Mouse (Mus musculus): Measurements from ENCODE around the gene Ppp1r3c.

DNA sequence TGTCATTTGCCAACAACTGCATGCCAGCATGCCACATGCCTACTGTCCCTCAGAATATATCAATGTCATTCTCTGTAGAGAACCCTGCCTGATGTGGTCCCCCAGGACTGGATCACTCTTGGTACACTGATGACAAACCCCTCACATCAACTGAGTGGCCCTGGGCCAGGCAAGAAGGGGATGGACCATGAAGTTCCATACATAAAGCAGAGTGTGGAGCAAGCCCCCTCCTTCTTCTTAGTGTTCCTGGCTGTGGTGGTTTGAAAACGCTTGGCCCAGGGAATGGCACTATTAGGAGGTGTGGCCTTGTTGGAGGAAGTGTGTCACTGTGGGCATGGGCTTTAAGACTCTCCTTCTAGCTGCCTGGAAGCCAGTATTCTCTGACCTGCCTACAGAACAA is 37.3 kb downstream of the Ppp1r3c start:
- no peak for TF ChIP-seq CTCF (IDR thresholded peaks at IDR 0.05; ENCODE audit: borderline replicate concordance, insufficient read depth, low read depth, low read length)
- no peak for TF ChIP-seq POLR2A (IDR thresholded peaks at IDR 0.05; ENCODE audit: borderline replicate concordance, insufficient read depth, low read length)

All from cerebellum, adult 2 months (tissue).